Mouse (Mus musculus) cerebellum, adult 11 months (tissue): ENCODE measurements around the gene Dlg5.

Experiments
- DNase-seq: peaks from one replicate; pipeline ENCODE4 v3.0.0; 2022

Gene Dlg5

DNA sequence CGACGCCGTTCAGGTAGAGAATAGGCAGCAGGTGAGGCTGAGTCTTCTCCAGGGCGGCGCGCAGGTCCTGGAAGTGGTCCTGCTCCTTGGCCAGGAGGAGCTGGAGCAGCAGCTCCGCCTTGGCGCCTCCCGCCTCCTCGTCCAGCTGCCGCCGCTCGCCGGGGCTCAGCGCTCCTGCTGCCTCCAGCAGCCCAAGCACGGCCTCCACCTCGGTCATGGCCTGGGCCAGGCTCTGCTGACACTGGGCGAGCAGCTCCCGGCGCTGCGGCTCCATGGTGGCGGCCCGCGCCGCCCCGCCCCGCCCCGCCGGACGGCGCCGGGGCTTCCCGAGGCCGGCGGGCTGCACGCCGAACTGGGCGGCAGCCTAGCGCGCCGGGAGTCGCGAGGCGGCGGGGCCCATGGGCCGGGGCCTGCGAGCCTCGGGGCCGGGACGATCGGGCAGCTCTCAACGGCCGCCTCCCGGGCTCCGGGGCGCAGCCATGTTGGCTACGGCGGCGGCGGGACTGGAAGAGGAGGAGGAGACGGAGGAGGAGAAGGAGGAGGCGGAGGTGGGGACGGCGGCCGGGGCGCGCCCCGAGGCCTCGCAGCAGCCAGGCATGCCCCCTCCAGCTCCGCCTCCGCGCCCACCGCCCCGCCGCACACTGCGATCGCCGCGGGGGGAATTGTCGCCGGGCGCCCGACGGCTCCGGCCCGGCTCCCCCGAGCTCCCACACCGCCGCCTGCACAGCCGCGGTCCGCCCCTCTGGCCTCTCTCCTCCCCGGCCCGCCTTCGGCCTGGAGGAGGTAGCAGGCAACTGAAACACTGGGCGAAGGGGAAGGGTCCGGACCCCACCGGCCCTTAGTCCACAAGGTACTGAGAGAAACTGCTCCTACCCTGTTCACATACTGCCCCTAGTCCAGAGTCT, at the start of gene Dlg5:
Gene Dlg5, minus strand, starts transcription at position 744 of the 905 bp plus-strand sequence.
- DNase-seq = peak; percentile 59

DNA sequence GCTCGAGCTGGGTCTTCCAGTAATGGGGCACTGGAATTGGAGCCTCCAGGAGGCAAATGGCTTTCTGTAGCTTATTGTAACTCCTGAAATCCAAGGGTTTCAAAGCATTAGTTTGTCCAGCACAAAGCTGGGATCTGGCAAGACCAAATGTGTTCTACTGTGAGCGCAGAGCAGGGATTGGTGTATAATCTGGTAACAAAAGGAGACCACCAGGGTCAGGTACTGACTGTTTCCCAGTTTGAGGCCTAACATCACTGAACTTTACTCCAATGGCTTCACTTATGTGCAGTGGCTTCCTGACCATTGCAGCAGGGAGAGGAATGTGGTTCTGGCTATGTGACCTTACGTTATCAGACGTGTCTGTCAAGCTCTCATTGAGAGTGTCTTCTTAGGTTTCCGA, 47.9 kb upstream of the Dlg5 start:
- DNase-seq = no peak

DNA sequence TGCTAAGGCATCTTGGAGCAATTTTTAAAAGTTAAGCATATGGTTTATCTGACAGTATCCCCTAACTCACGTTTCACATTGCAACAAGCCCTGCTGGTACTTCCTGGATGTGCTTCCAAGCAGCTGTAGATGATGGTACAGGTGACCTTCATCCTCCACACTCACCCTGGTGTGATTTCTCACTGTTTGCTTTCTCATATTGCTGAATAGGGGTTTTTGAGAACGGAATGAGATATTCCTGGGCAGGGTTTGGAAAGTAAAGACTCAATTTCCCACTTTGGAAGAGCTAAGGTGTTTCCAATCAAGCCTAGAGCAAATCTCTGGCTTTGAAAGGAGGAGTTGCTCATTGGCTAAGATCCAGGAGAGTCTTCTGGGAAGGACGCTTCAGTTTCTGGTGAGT, 47.2 kb upstream of the Dlg5 start, which contains the start of gene E330034G19Rik:
Gene E330034G19Rik, plus strand, starts transcription at position 301 of the 400 bp plus-strand sequence.
- no peak for DNase-seq

DNA sequence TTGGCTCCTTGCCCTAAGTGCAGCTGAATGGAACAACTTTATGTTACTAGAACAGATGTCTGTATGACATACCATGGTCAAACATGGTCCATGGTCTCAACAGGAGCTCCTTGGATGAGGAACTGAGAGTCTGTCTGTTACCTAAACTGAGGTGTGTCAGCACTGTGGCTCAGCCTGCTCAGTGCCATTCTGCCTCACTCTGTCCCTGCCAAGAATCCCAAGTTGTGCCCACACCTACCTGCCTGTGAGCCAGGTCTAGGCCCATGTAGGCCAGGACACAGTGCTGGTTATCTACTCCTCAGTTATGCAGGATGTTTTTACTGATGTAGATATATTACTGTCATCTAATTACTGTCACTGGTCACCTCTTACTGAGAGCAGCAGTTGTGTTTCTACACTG, 45.0 kb upstream of the Dlg5 start:
- no peak for DNase-seq

DNA sequence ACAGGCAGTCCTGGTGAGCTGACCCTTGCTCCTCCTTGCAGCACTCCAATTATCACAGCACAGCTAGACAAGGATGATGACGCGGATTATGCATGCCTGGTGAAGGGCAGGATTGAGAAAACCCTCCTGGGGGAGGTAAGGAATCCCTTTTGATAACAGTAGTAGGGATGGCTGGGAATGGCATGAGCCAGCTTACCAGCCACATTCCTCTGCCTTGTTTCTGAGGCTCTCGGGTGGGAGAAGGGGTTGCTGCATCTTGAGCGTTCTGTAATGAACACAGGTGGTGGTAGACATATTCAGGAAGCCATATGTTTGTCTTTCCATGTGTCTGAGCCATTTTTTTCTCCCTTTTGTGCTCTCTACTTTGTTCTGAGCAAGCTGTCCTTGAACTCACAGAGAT, 40.4 kb upstream of the Dlg5 start:
- no peak for DNase-seq

DNA sequence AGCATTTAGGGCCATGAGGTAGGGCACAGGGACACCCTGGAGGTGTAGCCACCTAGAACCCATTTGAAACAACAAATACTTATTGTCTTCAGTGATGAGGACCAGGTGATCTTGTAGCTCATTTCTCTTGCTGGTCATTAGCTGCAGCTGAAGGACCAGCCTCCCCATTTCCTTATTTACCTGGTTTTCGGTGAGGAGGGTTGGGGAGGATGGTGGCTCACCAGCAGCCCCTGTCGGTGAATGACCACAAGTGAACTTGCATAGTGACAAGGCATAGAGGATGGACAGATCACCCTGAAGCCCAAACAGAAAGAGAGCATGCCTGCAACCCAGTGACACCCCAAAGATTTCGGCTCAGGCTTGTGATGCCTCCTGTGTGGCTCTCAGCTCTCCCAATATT, 36.6 kb upstream of the Dlg5 start:
- no peak for DNase-seq

DNA sequence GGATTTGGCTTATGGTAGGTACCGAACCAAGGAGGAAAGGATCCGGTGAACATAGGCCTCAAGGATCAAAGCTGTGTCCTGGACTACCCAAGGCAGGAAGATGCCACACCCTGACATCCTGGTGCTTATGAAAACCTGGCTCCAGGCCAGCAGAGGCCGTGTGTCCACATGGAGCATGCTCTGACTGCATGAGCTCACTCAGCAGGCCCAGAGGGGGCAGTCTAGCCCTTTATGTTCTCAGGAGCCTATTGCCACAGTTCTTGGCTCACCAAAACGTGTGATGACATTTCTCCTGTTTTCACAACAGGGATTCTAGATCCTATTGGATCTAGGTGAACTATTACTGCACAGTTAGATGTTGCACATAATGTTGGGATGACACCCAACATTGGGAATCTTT, 35.6 kb upstream of the Dlg5 start:
- no peak for DNase-seq

DNA sequence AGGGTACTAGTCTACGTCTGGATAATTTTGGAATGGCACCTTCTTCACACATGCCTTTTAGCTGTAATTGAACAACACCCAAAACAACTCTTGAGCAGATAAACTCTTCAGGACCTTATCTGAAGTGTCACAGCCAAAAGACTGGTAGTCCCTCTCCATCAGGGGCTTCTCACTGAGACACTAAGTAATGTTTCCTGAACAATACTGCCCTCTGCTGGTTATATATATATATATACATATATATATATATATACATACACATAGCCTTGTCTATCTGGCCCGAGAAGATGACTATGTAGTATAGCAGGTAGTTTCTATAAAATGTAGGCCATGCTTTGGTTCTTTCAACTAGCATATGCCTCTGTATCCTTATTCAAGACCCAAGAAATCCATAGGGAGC, 29.8 kb upstream of the Dlg5 start:
- DNase-seq = no peak

DNA sequence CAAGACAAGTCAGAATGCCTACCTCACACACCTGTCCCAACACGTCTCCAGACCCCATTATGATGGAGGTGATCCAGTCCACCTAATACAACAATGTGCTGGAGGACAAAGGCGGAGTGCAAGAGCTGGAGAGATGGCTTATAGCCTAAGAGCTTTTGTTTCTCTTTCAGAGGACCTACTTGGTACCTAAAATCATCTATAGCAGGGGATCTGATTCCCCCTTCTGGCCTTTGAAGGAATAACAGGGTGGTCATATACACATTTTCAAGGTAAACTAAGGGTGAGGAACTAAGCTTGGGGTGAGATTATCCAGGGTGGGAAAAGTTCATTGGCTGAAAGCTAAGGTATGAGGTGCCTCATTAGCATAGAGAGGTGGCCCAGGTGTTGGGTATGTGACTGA, 27.9 kb upstream of the Dlg5 start:
- DNase-seq = no peak

DNA sequence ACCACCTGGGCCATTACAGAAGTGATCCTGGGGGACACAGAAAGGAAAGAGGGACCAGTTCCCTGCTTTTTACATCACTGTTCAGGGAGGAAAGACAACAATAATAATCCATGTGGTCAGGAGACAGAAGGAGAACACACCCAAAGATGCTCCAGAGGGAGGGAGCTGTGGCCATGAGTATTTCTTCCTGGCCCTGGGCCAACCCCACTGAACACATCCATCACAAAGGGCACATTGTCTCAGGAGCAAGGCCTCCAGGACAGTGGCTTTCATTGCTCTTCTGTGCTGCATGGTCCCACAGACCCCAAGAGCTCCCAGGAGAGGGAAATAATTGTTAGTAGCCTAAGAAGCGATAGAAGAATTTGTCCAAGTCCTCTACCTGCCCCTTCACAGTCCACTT, 23.9 kb upstream of the Dlg5 start:
- no peak for DNase-seq

DNA sequence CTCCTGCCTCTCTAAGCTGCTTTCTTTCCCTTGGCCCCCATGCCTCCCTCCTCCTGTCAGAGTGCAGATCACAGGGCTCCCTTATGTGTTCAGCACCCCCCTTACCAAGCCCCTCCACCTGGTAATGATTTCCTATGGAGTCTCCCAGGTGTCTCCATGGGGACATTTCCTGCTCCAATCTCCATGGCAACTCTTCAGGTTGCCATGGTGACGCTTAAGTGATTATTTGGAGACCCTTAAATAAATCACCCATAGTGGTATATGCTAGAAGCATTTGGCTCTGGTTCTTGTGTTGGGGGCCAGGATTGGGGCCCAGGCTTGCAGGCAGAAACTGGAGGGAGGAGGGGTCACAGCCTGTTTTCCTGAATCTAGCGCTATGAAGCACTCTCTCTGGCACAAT, 17.2 kb upstream of the Dlg5 start:
- no peak for DNase-seq

DNA sequence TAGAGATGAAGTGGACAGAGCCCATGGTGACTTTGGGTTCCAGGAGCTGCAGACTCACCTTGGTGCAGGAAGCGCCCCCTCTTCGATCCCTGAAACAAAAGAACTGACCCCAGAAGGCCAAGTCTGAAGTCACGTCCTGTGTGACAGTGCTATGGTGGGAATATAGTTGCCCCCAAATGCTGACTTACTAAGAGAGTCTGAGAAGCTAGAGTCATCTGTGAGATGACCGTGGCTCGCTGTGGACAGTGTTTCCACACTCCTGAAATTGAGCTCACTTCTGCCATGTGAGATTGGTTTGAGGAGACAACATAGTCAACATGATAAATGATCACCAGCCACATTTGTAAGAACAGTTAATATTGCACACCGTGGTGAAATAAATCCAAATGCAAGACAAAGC, 16.7 kb upstream of the Dlg5 start:
- no peak for DNase-seq

DNA sequence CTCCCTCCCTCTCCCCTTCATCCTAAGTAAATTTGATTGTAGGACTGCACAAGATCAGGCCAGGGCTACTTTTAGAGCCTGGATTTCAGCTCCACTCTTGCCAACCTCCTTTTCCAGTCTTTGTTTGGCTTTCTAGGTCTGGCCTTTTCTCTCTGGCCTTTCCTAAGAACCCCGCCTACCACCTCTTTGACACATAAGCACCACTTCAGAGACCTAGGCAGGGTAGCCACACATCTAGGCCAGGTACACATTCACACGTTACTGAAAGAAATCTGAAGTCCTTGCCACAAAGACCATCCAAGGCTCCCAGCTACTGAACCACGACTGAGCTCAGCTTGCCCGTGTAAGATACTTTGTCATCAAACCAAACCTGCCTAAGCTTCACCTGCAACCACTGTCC, 14.7 kb upstream of the Dlg5 start:
- no peak for DNase-seq

DNA sequence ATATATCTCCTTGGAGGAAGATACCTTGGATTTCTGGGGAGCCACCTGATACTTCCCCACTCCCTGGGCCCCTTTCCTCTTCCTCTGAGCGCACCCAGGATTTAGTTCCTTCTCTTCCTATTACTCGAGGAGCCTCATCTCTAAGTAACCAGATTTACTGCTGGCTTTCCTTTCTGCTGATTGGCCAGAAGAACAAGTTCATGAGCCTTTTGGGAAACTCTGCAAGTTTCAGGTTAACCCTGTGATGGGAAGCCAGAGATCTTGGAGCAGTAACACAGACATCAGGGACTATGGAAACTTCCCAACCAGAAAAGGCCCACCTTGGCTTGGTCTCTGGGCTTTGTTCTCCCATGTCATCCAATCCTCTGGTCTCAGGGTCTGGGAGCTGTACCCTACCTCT, 10.2 kb upstream of the Dlg5 start:
- no peak for DNase-seq

DNA sequence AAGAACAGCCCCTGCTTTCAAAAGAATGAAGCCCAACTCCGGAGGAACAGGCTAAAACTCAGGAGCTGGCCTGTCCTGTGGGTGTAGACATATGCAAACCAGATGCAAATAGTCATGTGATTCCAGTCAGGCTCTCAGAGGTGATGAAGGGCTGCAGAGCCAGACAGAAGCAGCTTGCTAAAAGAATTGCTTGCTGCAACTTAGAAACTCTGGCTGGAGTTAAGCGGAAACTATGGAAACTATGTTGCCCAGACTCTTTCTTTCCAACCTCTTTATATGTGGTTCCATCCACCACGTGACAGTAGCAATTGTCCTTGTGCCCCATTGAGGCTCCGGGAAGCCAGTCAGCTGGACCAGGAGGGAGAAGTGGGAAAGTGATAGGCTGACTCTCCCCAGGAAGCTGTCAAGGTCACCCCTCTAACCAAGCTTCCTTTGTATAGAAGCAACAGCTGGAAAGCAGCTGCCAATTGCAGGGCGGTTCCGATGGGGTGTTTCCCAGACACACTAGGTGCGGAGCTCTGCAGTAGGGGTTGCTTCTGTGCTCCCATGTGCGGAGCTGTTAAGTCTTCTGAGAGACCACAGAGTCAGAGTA, 8.0 kb upstream of the Dlg5 start:
- DNase-seq = no peak

DNA sequence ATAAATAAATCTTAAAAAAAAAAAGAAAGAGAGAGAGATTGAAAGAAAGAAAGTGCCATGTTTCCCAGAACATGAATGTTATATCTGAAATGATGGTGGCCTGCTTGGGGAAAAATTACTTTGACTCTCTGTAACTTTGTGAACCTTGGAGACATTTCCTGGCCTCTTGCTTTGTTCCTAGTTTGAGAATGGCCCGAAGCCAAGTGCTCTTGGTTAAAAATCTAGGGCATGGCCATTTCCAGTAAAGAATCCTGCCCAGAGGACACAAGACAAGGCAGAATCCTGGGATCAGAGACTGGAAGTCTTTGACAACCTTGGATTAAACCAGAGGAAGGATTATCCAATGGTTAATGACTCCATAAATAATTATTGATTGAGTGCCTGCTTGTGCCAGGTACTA, 5.6 kb upstream of the Dlg5 start:
- no peak for DNase-seq

DNA sequence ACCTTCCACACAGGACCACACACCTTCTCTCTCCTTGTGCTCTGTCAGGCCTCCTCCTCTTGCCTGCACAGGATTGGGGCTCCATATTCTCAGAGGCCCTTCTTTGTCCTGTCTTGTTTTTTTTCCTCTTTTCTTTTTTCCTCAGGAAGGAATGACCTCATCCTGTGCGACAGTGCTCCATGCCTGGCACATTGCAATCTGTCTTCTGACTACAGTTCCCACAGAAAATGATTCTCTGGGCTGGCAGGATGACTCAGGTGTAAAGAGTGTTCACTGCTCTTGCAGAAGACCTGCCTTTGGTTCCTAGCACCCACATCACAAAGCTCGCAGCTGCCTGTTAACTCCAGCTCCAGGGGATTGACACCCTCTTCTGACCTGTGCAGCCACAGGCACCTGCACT, 4.2 kb upstream of the Dlg5 start:
- DNase-seq = no peak

DNA sequence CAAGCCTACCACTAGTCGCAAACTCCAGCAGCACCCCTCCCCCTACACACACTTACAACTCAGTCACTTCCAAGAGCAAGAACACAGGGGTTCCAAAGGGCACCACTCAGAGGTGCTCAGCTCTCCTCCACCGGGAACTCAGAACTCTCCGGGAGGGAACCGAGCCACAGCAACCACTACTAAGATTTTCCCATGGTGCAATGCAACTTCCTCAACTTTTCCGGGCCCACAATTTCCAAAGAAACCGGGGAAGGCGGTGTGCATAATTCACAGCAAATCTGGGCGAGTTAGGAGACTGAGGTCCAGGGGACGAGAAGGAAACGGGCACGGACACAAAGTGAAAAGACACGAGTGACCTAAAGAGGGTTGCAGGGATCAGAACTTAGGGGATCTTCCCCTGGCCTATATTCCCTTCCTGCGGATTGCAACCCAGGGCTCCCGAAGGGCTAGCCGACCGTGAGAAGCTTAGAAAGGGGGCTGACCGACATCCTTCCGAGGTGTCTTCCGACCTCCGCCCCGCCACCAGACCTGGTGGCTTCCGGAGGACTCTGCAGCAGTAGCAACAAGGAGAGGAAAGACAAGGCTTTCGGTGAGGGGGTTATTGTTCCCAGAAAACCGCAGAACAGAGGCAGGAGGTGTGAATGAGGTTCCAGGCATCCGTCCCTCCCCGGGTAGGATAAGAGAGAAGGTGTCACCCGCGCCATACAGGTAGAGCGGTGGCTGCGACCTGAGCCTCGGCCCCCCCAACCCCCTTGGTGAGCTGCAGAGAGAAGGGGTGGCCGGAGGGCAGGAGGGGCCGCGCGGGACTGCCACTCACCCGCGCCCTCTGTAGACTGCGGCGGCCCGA, 1.2 kb downstream of the Dlg5 start:
- DNase-seq = peak; percentile 17

DNA sequence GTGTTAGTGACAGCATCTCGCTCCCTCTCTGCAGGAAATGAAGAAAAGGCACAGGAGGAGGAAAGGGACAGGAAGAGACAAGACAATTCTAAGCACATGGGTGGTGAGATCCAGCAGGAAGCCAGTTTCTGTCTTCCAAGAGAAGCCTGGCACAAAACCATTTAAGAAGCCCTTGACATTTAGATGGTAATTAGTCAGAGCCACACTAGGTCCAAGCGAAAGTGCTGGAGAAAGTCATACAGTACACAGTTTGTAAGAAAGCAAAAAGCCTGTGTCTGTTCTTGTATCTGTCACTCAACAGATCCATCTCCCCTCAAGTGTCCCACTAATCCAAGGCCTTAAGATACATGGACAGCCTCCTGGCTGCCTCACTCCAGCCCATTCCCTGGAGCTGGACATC, 3.7 kb downstream of the Dlg5 start:
- DNase-seq = no peak

DNA sequence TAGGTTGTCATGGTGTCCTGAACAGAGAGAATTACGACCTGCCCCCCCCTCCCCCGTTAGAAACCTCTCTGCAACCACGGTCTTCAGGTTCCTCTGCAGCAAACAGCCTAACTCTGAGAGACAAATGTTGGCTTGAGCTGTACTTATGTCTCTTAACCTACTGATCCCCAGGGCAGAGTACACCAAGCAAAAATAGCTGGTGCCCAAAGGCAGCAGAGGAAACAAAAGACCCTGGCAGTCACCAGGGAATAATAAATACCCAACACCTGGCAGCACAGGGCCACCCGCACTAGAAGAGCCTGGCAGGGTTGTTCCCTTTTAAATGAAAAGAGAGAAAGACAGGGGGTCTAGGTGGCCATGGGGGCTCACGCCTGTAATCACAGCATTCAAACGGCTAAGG, 4.9 kb downstream of the Dlg5 start:
- DNase-seq = no peak

DNA sequence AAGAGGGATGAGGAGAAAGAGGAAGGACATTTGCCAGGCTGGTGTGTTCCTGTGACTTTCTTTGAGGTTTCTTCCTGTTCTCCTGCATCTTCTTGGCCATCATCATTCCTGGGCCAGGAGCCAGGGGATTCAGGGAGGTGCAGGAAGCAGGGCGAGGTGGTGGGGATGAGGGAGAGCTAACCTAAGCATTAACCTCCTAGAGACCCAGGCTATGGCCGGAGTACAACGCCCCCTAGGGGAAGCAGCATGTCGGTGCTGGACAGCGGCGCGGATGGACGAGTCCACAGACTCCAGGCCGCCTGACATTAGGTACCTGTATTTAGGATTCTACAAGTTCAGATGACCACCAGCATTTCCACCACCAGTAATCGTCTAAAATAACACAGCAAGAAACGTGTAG, 6.1 kb downstream of the Dlg5 start:
- DNase-seq = no peak

DNA sequence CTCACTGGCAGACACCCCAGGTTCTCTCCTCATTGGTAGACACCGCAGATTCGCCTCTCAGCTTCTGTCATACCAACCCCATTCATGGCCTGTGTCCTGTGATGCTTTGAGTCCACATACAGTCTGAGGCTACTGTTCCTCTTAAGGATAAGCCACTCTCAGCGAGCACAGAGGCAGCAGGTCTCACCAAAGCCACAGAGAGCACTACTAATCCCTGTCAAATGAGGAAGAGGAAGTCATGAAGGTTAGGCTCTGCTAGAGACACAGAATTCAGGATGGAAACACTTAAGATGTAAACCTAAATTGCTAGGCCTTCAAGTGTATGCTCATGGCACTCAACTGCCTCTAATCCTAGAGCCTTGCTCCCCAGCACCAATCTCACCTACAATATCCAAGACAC, 9.8 kb downstream of the Dlg5 start:
- no peak for DNase-seq

DNA sequence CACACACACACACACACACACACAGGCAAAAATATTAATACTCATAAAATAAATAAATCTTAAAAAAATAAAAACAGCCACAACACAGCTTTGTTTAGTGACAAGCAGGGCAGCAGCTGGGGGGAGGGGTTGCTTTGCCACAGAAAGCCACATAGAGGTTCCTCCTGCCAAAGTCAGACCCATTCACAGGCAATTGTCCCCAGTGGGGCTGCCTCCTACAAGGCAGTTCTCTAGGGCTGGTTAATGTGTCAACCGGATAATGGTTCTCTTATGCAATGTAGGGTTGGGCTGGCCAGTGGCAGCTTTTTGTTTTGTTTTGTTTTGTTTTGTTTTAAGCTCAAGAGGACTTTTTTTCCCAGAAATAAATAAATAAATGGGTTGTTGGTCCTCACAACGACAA, 11.3 kb downstream of the Dlg5 start:
- no peak for DNase-seq
